In the genomic region with DNA sequence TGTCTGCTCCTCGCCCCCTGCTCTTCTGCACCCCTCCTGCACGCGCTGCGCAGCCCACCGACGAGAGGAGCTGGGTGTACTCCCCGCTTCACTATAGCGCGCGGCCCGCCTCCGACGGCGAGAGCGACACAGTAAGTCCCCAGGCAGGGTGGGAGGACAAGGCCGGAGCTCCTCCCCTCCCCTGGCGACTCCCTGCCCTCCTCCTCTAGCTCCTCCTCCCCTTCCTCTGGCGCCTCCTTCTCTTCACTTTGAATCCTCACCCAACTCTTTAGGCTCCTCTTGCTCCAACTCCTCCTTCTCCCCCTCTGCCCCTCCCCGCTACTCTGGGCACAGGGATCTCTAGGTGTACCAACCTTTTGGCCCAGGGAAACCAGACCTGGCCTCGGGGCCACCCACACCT, we compare ENCODE assay signal across 9 mouse cellular contexts. TPM values are rescaled to one million over a fixed set of nuclear protein-coding genes. Genes with fewer than 3 reads are reported as not detected.
A peak's percentile ranks its signal among the peaks of the same experiment; 100 is the strongest.
DNase-seq lines count a peak whose midpoint lies in the region; ATAC-seq and TF ChIP-seq lines count a peak whose summit lies in the region.
"Had no signal": no experiment of that assay in that cellular context is flagged by ENCODE, and none has a peak within 500 bp of the region (broad histone marks: within the 10 kb centered on the region; RNA-seq: fewer than 3 reads in every experiment).

No protein-coding gene starts in this region.

- H3K36me3 ChIP-seq in forebrain, embryonic 12.5 days (replicated peaks), result peaks cover 48% of the 10 kb centered on the region
- H3K36me3 ChIP-seq in forebrain, postnatal 0 days (ENCODE audit: insufficient read depth), result peaks cover 67% of the 10 kb centered on the region
- H3K36me3 ChIP-seq in forebrain, embryonic 14.5 days (ENCODE audit: control insufficient read depth, insufficient read depth, low read length), result peaks cover 62% of the 10 kb centered on the region

- H3K4me2 ChIP-seq in forebrain, embryonic 12.5 days, result peak overlapping the region; percentile 32
- no peak overlapping the region for H3K4me2 ChIP-seq in forebrain, postnatal 0 days (ENCODE audit: low read depth)
- H3K4me2 ChIP-seq in forebrain, embryonic 14.5 days (ENCODE audit: low read length), result no peak overlapping the region

- no peaks in the 10 kb centered on the region for H3K9me3 ChIP-seq in forebrain, embryonic 12.5 days
- H3K9me3 ChIP-seq in forebrain, postnatal 0 days (ENCODE audit: low read length), result no peaks in the 10 kb centered on the region
- H3K9me3 ChIP-seq in forebrain, embryonic 14.5 days (replicated peaks; ENCODE audit: control insufficient read depth, low read length), result no peaks in the 10 kb centered on the region

- H3K9ac ChIP-seq in forebrain, embryonic 12.5 days, result peak overlapping the region; percentile 22; the same call in 1 of the 2 replicates
- no peak overlapping the region for H3K9ac ChIP-seq in forebrain, postnatal 0 days
- H3K9ac ChIP-seq in forebrain, embryonic 14.5 days (ENCODE audit: low read length), result peak overlapping the region; percentile 1; the same call in 1 of the 2 replicates

- no peak for DNase-seq in forebrain, postnatal 0 days
- peak; percentile 53 for DNase-seq in WW6 (ENCODE audit: low read depth, low spot score)
- DNase-seq in forebrain, embryonic 14.5 days (ENCODE audit: low spot score), result peak; percentile 29
- DNase-seq in kidney, postnatal 25 days, result peak; percentile 72 to 87
- DNase-seq in left cerebral cortex, adult 11 months (ENCODE audit: low spot score), result no peak
- no peak for DNase-seq in testis, postnatal 10 days (ENCODE audit: low spot score)

- peaks cover 35% of the 10 kb centered on the region for H3K4me1 ChIP-seq in forebrain, embryonic 12.5 days
- 0 out of 2 replicates have a peak, but pooled peaks cover 5% of the 10 kb centered on the region for H3K4me1 ChIP-seq in forebrain, postnatal 0 days (ENCODE audit: insufficient read depth)
- peaks cover 9% of the 10 kb centered on the region for H3K4me1 ChIP-seq in forebrain, embryonic 14.5 days (ENCODE audit: control insufficient read depth, insufficient read depth, low read length)

- H3K27me3 ChIP-seq in forebrain, embryonic 12.5 days, result peaks cover 6% of the 10 kb centered on the region; the same call in 1 of the 2 replicates
- no peaks in the 10 kb centered on the region for H3K27me3 ChIP-seq in forebrain, postnatal 0 days (ENCODE audit: insufficient read depth, low read length)
- H3K27me3 ChIP-seq in forebrain, embryonic 14.5 days (replicated peaks; ENCODE audit: control insufficient read depth, insufficient read depth, low read length), result no peaks in the 10 kb centered on the region

- 10% methylated on average over 20 of the region's 20 CpGs for WGBS in forebrain, embryonic 12.5 days
- 15% methylated on average over 19 of the region's 20 CpGs for WGBS in forebrain, postnatal 0 days
- whole genome bisulfite sequencing in forebrain, embryonic 14.5 days, result 16% methylated on average over 17 of the region's 20 CpGs

- no peak overlapping the region for H3K27ac ChIP-seq in forebrain, embryonic 12.5 days
- no peak overlapping the region for H3K27ac ChIP-seq in forebrain, postnatal 0 days (ENCODE audit: low read depth, low read length)
- no peak overlapping the region for H3K27ac ChIP-seq in forebrain, embryonic 14.5 days (ENCODE audit: low read depth, low read length)

- no peak for ATAC-seq in forebrain, embryonic 12.5 days (ENCODE audit: low FRiP score)
- no peak for ATAC-seq in forebrain, postnatal 0 days
- ATAC-seq in forebrain, embryonic 14.5 days, result no peak
- peak; percentile 16 for ATAC-seq in megakaryocyte progenitor cell, adult 5-6 weeks (replicated peaks; ENCODE audit: poor library complexity)

- no peak overlapping the region for H3K4me3 ChIP-seq in forebrain, embryonic 12.5 days (replicated peaks)
- H3K4me3 ChIP-seq in forebrain, postnatal 0 days (ENCODE audit: low read depth, low read length), result no peak overlapping the region
- H3K4me3 ChIP-seq in forebrain, embryonic 14.5 days (ENCODE audit: low read depth, low read length), result no peak overlapping the region

- no peak for TF ChIP-seq CTCF in forebrain, postnatal 0 days (IDR thresholded peaks at IDR 0.05; ENCODE audit: low read depth)

RNA-seq across cellular contexts. Expression of gene Cactin, which starts 3.6 kb away (rescaled TPM):
- 60.8 and 61.8 TPM in 2 replicates for polyA plus RNA-seq in forebrain, embryonic 12.5 days (2016; fragmentation: Nextera tagmentation; extraction: Ambion mirVana)
- 24.2 and 43.4 TPM in 2 replicates for total RNA-seq in forebrain, postnatal 0 days (2014; rRNA removed)
- polyA plus RNA-seq in forebrain, postnatal 0 days (2015; fragmentation: Nextera tagmentation; extraction: Ambion mirVana), result 19.9 and 24.2 TPM in 2 replicates
- polyA plus RNA-seq in forebrain, embryonic 14.5 days (2014; fragmentation: Nextera tagmentation; extraction: Ambion mirVana), result 16.8 and 22.2 TPM in 2 replicates
- total RNA-seq in megakaryocyte progenitor cell, adult 5-6 weeks (2015), result 7.1 and 7.6 TPM in 2 replicates
- 30.8 and 32.7 TPM in 2 replicates for total RNA-seq in megakaryocyte progenitor cell, adult 5-6 weeks (2017)

RNA-seq across cellular contexts. Expression of gene Tbxa2r, which starts 11.3 kb away (rescaled TPM):
- polyA plus RNA-seq in forebrain, embryonic 12.5 days (2016; fragmentation: Nextera tagmentation; extraction: Ambion mirVana), result 2.1 and 2.9 TPM in 2 replicates
- 2.4 and 3.9 TPM in 2 replicates for total RNA-seq in forebrain, postnatal 0 days (2014; rRNA removed)
- 3.3 and 3.4 TPM in 2 replicates for polyA plus RNA-seq in forebrain, postnatal 0 days (2015; fragmentation: Nextera tagmentation; extraction: Ambion mirVana)
- 2.9 and 4.1 TPM in 2 replicates for polyA plus RNA-seq in forebrain, embryonic 14.5 days (2014; fragmentation: Nextera tagmentation; extraction: Ambion mirVana)
- 0.20 and 0.47 TPM in 2 replicates for total RNA-seq in megakaryocyte progenitor cell, adult 5-6 weeks (2015)
- total RNA-seq in megakaryocyte progenitor cell, adult 5-6 weeks (2017), result 0.47 TPM in 1 of 2 replicates, not detected in the other
- total RNA-seq: MEL had no signal

RNA-seq across cellular contexts. Expression of gene Pip5k1c, which starts 24.5 kb away (rescaled TPM):
- 84.1 and 98.7 TPM in 2 replicates for polyA plus RNA-seq in forebrain, embryonic 12.5 days (2016; fragmentation: Nextera tagmentation; extraction: Ambion mirVana)
- total RNA-seq in forebrain, postnatal 0 days (2014; rRNA removed), result 189 and 229 TPM in 2 replicates
- polyA plus RNA-seq in forebrain, postnatal 0 days (2015; fragmentation: Nextera tagmentation; extraction: Ambion mirVana), result 110 and 130 TPM in 2 replicates
- polyA plus RNA-seq in forebrain, embryonic 14.5 days (2014; fragmentation: Nextera tagmentation; extraction: Ambion mirVana), result 76.4 and 114 TPM in 2 replicates
- 18.9 and 24.6 TPM in 2 replicates for total RNA-seq in megakaryocyte progenitor cell, adult 5-6 weeks (2015)
- total RNA-seq in megakaryocyte progenitor cell, adult 5-6 weeks (2017), result 32.4 and 37.4 TPM in 2 replicates

RNA-seq across cellular contexts. Expression of gene Gipc3, which starts 25.8 kb away (rescaled TPM):
- polyA plus RNA-seq in forebrain, embryonic 12.5 days (2016; fragmentation: Nextera tagmentation; extraction: Ambion mirVana), result 0.08 TPM in 1 of 2 replicates, not detected in the other
- total RNA-seq in forebrain, postnatal 0 days (2014; rRNA removed), result 0.15 TPM in 1 of 2 replicates, not detected in the other
- polyA plus RNA-seq in forebrain, postnatal 0 days (2015; fragmentation: Nextera tagmentation; extraction: Ambion mirVana), result not detected in 2 replicates
- polyA plus RNA-seq in forebrain, embryonic 14.5 days (2014; fragmentation: Nextera tagmentation; extraction: Ambion mirVana), result not detected in 2 replicates
- total RNA-seq in megakaryocyte progenitor cell, adult 5-6 weeks (2015), result 0.32 TPM in 1 of 2 replicates, not detected in the other
- total RNA-seq in megakaryocyte progenitor cell, adult 5-6 weeks (2017), result 0.17 TPM in 1 of 2 replicates, not detected in the other
- total RNA-seq: MEL had no signal

RNA-seq across cellular contexts. Expression of gene Tjp3, which starts 25.9 kb away (rescaled TPM):
- 9.7 and 11.4 TPM in 2 replicates for polyA plus RNA-seq in forebrain, embryonic 12.5 days (2016; fragmentation: Nextera tagmentation; extraction: Ambion mirVana)
- total RNA-seq in forebrain, postnatal 0 days (2014; rRNA removed), result 6.3 and 8.5 TPM in 2 replicates
- polyA plus RNA-seq in forebrain, postnatal 0 days (2015; fragmentation: Nextera tagmentation; extraction: Ambion mirVana), result 5.7 and 6.4 TPM in 2 replicates
- polyA plus RNA-seq in forebrain, embryonic 14.5 days (2014; fragmentation: Nextera tagmentation; extraction: Ambion mirVana), result 4.8 and 7.0 TPM in 2 replicates
- total RNA-seq in megakaryocyte progenitor cell, adult 5-6 weeks (2015), result 2.3 TPM in 2 replicates
- 3.9 and 5.2 TPM in 2 replicates for total RNA-seq in megakaryocyte progenitor cell, adult 5-6 weeks (2017)

Comparison
In these comparisons a context has a peak if more than half of its experiments do, and no peak if none do; other contexts are left out.
1. DNase-seq: peak in WW6 (single experiment), forebrain, embryonic 14.5 days (single experiment) and kidney, postnatal 25 days (2 of 2); none in forebrain, postnatal 0 days (single experiment), left cerebral cortex, adult 11 months (single experiment) and testis, postnatal 10 days (single experiment).